Mouse (Mus musculus): ENCODE results near the gene Sox5. TPM values are rescaled to one million over a fixed set of nuclear protein-coding genes. Genes with fewer than 3 reads are reported as not detected.
"Not testable (repeated sequence)": the region's sequence is repeated elsewhere in the genome, so short reads cannot be mapped to it uniquely, and the experiment has no call there.

Sox5 gene
- polyA plus RNA-seq, 1 experiment from 2014 or later, result 3.3 TPM

DNA sequence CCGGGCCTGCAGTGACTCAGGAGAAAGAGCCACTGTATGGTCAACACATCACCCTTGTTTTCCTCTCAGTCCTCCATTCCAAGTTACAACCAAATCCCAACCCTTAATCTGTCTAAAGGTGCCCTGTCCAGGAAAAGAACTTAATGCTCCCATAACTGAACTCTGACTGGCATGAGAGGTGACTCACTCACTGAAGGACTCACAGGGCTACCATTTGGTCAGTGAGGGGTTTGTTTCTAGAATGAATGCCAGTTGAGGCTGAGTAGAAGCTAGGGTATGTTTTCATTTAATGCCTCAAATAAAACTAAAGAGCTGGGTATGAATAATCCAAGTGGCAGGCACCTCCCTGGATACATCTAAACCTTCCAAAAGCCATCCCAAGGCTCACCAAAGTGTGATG lies 484.6 kb downstream of the Sox5 start:
- no peaks in the 10 kb centered on the region for H3K36me3 ChIP-seq (ENCODE audit: control insufficient read depth, insufficient read depth)
- H3K4me1 ChIP-seq (replicated peaks; ENCODE audit: control insufficient read depth, insufficient read depth, low read length), result no peaks in the 10 kb centered on the region
- no peaks in the 10 kb centered on the region for H3K9me3 ChIP-seq (ENCODE audit: control insufficient read depth)
- H3K4me2 ChIP-seq (replicated peaks; ENCODE audit: low read depth), result no peak overlapping the region
- H3K4me3 ChIP-seq (ENCODE audit: low read depth, low read length), result no peak overlapping the region
- no peak overlapping the region for H3K9ac ChIP-seq (ENCODE audit: low read depth, low read length)
- 96% methylated on average over 1 of the region's 1 CpGs for WGBS
- no peak overlapping the region for H3K27ac ChIP-seq (ENCODE audit: low read depth, low read length)
- H3K27me3 ChIP-seq (replicated peaks; ENCODE audit: control insufficient read depth, insufficient read depth, low read length), result no peaks in the 10 kb centered on the region
- TF ChIP-seq CTCF (IDR thresholded peaks at IDR 0.05; ENCODE audit: low read depth), result no peak
- ATAC-seq, result no peak

DNA sequence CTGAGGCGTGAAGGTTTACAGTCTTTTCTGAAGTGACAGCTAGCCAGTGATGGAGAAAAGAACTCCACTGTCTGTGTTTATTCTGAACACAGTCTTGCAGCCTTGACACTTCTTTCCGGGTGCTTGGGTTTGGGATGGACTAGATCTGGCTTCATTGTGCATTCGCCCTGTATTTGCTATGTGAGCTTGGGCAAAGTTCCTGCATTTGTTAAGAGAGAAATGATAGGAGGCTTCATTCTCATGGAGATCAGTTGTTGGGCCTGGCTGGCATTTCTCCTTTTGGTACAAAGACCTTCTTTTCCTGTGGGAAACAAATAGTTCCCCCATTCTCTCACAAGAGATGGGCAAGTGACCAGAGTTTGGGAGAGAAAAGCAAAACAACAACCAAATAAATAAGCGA lies 490.3 kb downstream of the Sox5 start:
- WGBS, result 87% methylated on average over 4 of the region's 4 CpGs
- no peaks in the 10 kb centered on the region for H3K9me3 ChIP-seq (ENCODE audit: control insufficient read depth)
- no peak overlapping the region for H3K9ac ChIP-seq (ENCODE audit: low read depth, low read length)
- no peak for TF ChIP-seq CTCF (IDR thresholded peaks at IDR 0.05; ENCODE audit: low read depth)
- no peak overlapping the region for H3K27ac ChIP-seq (ENCODE audit: low read depth, low read length)
- ATAC-seq, result no peak
- no peak overlapping the region for H3K4me2 ChIP-seq (replicated peaks; ENCODE audit: low read depth)
- H3K4me3 ChIP-seq (ENCODE audit: low read depth, low read length), result no peak overlapping the region
- H3K27me3 ChIP-seq (replicated peaks; ENCODE audit: control insufficient read depth, insufficient read depth, low read length), result no peaks in the 10 kb centered on the region
- H3K4me1 ChIP-seq (replicated peaks; ENCODE audit: control insufficient read depth, insufficient read depth, low read length), result no peaks in the 10 kb centered on the region
- H3K36me3 ChIP-seq (ENCODE audit: control insufficient read depth, insufficient read depth), result no peaks in the 10 kb centered on the region

DNA sequence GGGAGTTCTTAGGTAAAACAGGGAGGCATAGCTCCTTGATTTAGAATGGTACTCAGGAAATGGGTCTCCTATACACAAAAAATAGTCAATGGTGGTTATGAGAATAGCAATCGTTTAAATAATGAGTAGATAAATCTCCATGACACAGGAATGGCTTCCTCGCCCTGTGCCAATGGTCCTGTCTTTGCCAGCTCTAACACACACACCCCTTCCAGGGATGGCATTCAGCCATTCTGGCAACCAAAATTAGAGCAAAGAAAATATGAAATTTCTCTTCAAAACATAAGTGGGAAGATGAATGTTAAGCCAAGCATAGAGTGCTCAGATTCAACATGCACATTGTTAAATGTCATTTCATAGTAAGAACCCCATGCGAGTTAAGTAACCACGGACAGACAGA lies 495.7 kb downstream of the Sox5 start:
- Histone ChIP-seq H3K27ac (ENCODE audit: low read depth, low read length) (no peak overlapping the region), H3K4me2 (replicated peaks; ENCODE audit: low read depth) (no peak overlapping the region), H3K4me1 (replicated peaks; ENCODE audit: control insufficient read depth, insufficient read depth, low read length) (no peaks in the 10 kb centered on the region), H3K9me3 (ENCODE audit: control insufficient read depth) (no peaks in the 10 kb centered on the region), H3K27me3 (replicated peaks; ENCODE audit: control insufficient read depth, insufficient read depth, low read length) (no peaks in the 10 kb centered on the region), H3K4me3 (ENCODE audit: low read depth, low read length) (no peak overlapping the region), H3K36me3 (ENCODE audit: control insufficient read depth, insufficient read depth) (no peaks in the 10 kb centered on the region), H3K9ac (ENCODE audit: low read depth, low read length) (no peak overlapping the region)
- no peak for ATAC-seq
- WGBS, result 86% methylated on average over 4 of the region's 4 CpGs
- no peak for TF ChIP-seq CTCF (IDR thresholded peaks at IDR 0.05; ENCODE audit: low read depth)

DNA sequence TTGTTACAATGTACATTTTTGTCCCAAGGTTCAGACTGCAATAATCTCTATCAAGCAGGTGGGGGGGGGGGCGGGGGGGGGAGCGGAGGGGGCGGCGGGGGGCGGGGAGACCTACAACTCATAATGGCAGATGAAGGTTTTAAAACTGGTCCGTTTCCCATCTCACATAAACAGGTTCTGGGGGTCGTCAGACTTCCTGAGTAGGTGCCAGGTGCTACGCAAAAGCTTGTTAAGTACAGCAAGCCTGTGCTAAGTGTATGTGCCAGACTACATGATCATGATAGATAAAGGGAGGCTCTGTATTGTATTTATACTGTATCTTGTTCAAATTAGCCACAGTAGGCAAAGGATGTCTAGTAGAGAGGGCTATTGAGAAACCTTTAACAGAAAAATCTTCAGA lies 498.6 kb downstream of the Sox5 start:
- no peak overlapping the region for H3K27ac ChIP-seq (ENCODE audit: low read depth, low read length)
- no peaks in the 10 kb centered on the region for H3K27me3 ChIP-seq (replicated peaks; ENCODE audit: control insufficient read depth, insufficient read depth, low read length)
- H3K4me3 ChIP-seq (ENCODE audit: low read depth, low read length), result no peak overlapping the region
- no peak overlapping the region for H3K4me2 ChIP-seq (replicated peaks; ENCODE audit: low read depth)
- H3K9me3 ChIP-seq (ENCODE audit: control insufficient read depth), result no peaks in the 10 kb centered on the region
- no peak overlapping the region for H3K9ac ChIP-seq (ENCODE audit: low read depth, low read length)
- WGBS, result 70% methylated on average over 7 of the region's 8 CpGs
- H3K4me1 ChIP-seq (replicated peaks; ENCODE audit: control insufficient read depth, insufficient read depth, low read length), result no peaks in the 10 kb centered on the region
- ATAC-seq, result no peak
- TF ChIP-seq CTCF (IDR thresholded peaks at IDR 0.05; ENCODE audit: low read depth), result no peak
- H3K36me3 ChIP-seq (ENCODE audit: control insufficient read depth, insufficient read depth), result no peaks in the 10 kb centered on the region

DNA sequence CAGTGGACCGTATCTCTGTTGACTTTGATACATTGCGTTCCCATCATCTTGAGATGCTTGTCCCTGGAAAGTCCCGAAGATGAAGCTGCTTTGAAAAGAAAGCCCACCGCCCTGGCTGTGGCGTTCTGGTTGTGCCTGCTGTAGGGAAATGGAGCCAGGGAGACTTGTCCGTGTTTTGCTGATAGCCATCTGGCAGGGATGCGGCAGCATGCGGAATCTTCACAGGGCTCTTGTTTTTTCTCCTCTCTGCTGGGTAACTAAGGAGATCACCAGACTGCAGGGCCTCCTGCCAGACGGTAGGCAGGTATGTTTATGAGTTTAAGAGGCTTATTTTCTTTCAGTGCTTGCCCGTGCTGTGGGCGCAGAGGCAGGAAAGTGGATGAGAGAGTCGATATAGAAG lies 499.0 kb downstream of the Sox5 start:
- no peaks in the 10 kb centered on the region for H3K9me3 ChIP-seq (ENCODE audit: control insufficient read depth)
- no peaks in the 10 kb centered on the region for H3K27me3 ChIP-seq (replicated peaks; ENCODE audit: control insufficient read depth, insufficient read depth, low read length)
- no peak overlapping the region for H3K4me2 ChIP-seq (replicated peaks; ENCODE audit: low read depth)
- H3K4me3 ChIP-seq (ENCODE audit: low read depth, low read length), result no peak overlapping the region
- WGBS, result 85% methylated on average over 12 of the region's 12 CpGs
- H3K36me3 ChIP-seq (ENCODE audit: control insufficient read depth, insufficient read depth), result no peaks in the 10 kb centered on the region
- no peak for TF ChIP-seq CTCF (IDR thresholded peaks at IDR 0.05; ENCODE audit: low read depth)
- H3K27ac ChIP-seq (ENCODE audit: low read depth, low read length), result no peak overlapping the region
- H3K9ac ChIP-seq (ENCODE audit: low read depth, low read length), result no peak overlapping the region
- no peak for ATAC-seq
- no peaks in the 10 kb centered on the region for H3K4me1 ChIP-seq (replicated peaks; ENCODE audit: control insufficient read depth, insufficient read depth, low read length)

DNA sequence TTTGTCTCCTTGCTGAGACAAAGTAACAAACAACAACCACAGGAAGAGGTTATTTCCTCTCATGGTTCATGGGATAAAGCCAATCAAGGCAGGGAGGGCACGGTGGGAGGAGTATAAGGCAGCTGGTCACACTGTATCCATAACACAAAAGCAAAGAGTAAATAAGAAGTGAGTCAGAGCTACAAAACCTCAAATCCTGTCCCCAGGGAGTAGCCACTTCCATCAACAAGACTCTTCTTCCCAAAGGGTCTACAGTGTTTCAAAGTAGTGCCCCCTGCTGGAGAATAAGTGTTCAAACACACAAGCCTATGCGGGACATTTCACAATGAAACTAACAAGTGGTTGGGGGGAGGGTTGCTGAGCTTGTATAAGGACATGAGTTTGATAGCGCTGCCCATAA lies 500.1 kb downstream of the Sox5 start:
- no peaks in the 10 kb centered on the region for H3K9me3 ChIP-seq (ENCODE audit: control insufficient read depth)
- no peaks in the 10 kb centered on the region for H3K36me3 ChIP-seq (ENCODE audit: control insufficient read depth, insufficient read depth)
- H3K4me1 ChIP-seq (replicated peaks; ENCODE audit: control insufficient read depth, insufficient read depth, low read length), result no peaks in the 10 kb centered on the region
- H3K9ac ChIP-seq (ENCODE audit: low read depth, low read length), result no peak overlapping the region
- H3K27me3 ChIP-seq (replicated peaks; ENCODE audit: control insufficient read depth, insufficient read depth, low read length), result no peaks in the 10 kb centered on the region
- no peak for ATAC-seq
- no peak overlapping the region for H3K4me3 ChIP-seq (ENCODE audit: low read depth, low read length)
- 94% methylated on average over 3 of the region's 3 CpGs for WGBS
- no peak overlapping the region for H3K27ac ChIP-seq (ENCODE audit: low read depth, low read length)
- 0 out of 2 replicates have a peak, but pooled peaks have one; percentile 10 for TF ChIP-seq CTCF (IDR thresholded peaks at IDR 0.05; ENCODE audit: low read depth)
- H3K4me2 ChIP-seq (replicated peaks; ENCODE audit: low read depth), result no peak overlapping the region

DNA sequence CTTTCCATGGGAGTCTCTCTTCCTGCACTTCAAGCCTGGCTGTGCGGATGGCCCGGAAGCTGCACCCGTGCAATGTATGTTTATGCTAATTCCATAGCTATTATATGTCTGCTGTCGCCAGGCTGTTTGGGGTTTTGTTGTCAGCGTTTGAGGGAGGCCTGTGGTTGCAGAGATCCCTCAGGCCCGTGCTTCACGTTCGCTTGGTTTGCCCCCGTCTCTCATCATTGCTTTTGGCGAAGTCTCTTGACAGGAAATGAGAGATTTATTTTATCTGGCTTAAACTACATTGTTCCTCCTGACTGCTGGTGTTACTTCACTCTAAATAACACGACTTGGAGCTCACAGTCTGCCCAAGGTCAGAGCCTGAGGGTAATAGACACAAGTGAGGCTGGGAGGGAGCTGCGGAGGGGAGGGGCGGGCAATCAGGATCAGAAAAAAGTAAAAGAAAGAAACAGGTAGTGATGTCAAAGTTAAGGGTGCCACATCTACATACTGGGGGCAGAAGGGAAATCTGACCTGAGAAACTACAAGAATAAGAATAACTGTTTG lies 503.2 kb downstream of the Sox5 start:
- Histone ChIP-seq H3K4me1 (replicated peaks; ENCODE audit: control insufficient read depth, insufficient read depth, low read length) (no peaks in the 10 kb centered on the region), H3K9ac (ENCODE audit: low read depth, low read length) (no peak overlapping the region), H3K4me3 (ENCODE audit: low read depth, low read length) (no peak overlapping the region), H3K4me2 (replicated peaks; ENCODE audit: low read depth) (no peak overlapping the region), H3K9me3 (ENCODE audit: control insufficient read depth) (no peaks in the 10 kb centered on the region), H3K27ac (ENCODE audit: low read depth, low read length) (no peak overlapping the region), H3K27me3 (replicated peaks; ENCODE audit: control insufficient read depth, insufficient read depth, low read length) (no peaks in the 10 kb centered on the region), H3K36me3 (ENCODE audit: control insufficient read depth, insufficient read depth) (no peaks in the 10 kb centered on the region)
- WGBS, result 52% methylated on average over 13 of the region's 13 CpGs
- TF ChIP-seq CTCF (IDR thresholded peaks at IDR 0.05; ENCODE audit: low read depth), result no peak
- no peak for ATAC-seq

DNA sequence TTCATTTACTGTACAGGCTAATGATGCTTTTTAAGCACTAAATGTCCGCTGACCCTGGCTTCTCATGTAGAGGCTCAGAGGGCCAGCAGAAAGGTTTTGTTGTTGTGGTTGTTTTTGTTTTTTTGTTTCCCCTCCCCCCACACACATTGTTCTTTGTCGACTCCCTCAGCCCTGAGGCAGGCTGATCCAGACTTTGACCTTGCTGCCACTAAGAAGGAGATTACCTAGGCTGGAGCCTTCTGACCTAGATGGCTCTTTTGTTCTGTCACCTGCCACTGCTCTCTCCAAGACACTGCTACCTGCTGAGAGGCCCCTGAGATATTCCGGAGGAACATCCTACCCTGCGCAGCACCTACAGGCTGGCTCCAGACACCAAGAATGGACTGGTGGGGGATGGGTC lies 508.4 kb downstream of the Sox5 start:
- WGBS, result 39% methylated on average over 4 of the region's 4 CpGs
- H3K36me3 ChIP-seq (ENCODE audit: control insufficient read depth, insufficient read depth), result not testable (repeated sequence)
- peak; percentile 74 for ATAC-seq

More for the DNA sequence above, 508.4 kb downstream of the Sox5 start:
- not testable (repeated sequence) for H3K9ac ChIP-seq (ENCODE audit: low read depth, low read length); H3K27ac ChIP-seq (ENCODE audit: low read depth, low read length); H3K4me2 ChIP-seq (replicated peaks; ENCODE audit: low read depth); H3K4me3 ChIP-seq (ENCODE audit: low read depth, low read length); H3K27me3 ChIP-seq (replicated peaks; ENCODE audit: control insufficient read depth, insufficient read depth, low read length); H3K4me1 ChIP-seq (replicated peaks; ENCODE audit: control insufficient read depth, insufficient read depth, low read length); H3K9me3 ChIP-seq (ENCODE audit: control insufficient read depth)

Measured in intestine, postnatal 0 days (tissue).